Mouse (Mus musculus) midbrain, embryonic 15.5 days (tissue): Measurements from ENCODE around the gene Kif6. TPM values are rescaled to one million over a fixed set of nuclear protein-coding genes. Genes with fewer than 3 reads are reported as not detected.
A peak's percentile ranks its signal among the peaks of the same experiment; 100 is the strongest.

ENCODE experiments used
- ATAC-seq: fragments of 200-750 bp; cut with Nextera tagmentation; replicated peaks from 2 replicates; pipeline ENCODE4 v1.8.0; 2017; ENCODE audit warnings: moderate TSS enrichment
- H3K27ac ChIP-seq: fragments of 300-500 bp; sonication (generic); 2 replicates; pipeline ENCODE4 v1.5.1; 2015; ENCODE audit warnings: mild to moderate bottlenecking, inconsistent platforms
- H3K27me3 ChIP-seq: fragments of 300-500 bp; sonication (generic); replicated peaks from 2 replicates; pipeline ENCODE4 v1.6.1; 2015; ENCODE audit warnings: inconsistent platforms
- H3K36me3 ChIP-seq: fragments of 300-500 bp; sonication (generic); replicated peaks from 2 replicates; pipeline ENCODE4 v1.6.1; 2015; ENCODE audit warnings: inconsistent platforms
- H3K4me1 ChIP-seq: fragments of 300-500 bp; sonication (generic); 2 replicates; pipeline ENCODE4 v1.6.1; 2015; ENCODE audit warnings: inconsistent platforms
- H3K4me2 ChIP-seq: fragments of 300-500 bp; sonication (generic); 2 replicates; pipeline ENCODE4 v1.6.1; 2015; ENCODE audit warnings: inconsistent platforms, mild to moderate bottlenecking, moderate library complexity
- H3K4me3 ChIP-seq: fragments of 300-500 bp; sonication (generic); 2 replicates; pipeline ENCODE4 v1.5.1; 2015; ENCODE audit warnings: mild to moderate bottlenecking, inconsistent platforms
- H3K9ac ChIP-seq: fragments of 300-500 bp; sonication (generic); 2 replicates; pipeline ENCODE4 v1.6.1; 2015; ENCODE audit warnings: mild to moderate bottlenecking, inconsistent platforms
- H3K9me3 ChIP-seq: fragments of 300-500 bp; sonication (generic); 2 replicates; pipeline ENCODE4 v1.6.1; 2016; ENCODE audit warnings: inconsistent platforms
- WGBS: fragments of 180-500 bp; shearing (Covaris S2); methylation state at CpG from one replicate; pipeline ENCODE4 v1.1.7; 2015; ENCODE audit warnings: mixed read lengths; 5-methylcytosine and 5-hydroxymethylcytosine counted together
- polyA plus RNA-seq: library from polyadenylated mRNA; unstranded; fragments of >200 nt; fragmentation: Nextera tagmentation; extraction: Ambion mirVana; gene quantifications from 2 replicates; pipeline ENCODE4 v1.2.1, GENCODE M21; 2015

Gene Kif6
- polyA plus RNA-seq = 2.3 and 2.8 TPM in 2 replicates

DNA sequence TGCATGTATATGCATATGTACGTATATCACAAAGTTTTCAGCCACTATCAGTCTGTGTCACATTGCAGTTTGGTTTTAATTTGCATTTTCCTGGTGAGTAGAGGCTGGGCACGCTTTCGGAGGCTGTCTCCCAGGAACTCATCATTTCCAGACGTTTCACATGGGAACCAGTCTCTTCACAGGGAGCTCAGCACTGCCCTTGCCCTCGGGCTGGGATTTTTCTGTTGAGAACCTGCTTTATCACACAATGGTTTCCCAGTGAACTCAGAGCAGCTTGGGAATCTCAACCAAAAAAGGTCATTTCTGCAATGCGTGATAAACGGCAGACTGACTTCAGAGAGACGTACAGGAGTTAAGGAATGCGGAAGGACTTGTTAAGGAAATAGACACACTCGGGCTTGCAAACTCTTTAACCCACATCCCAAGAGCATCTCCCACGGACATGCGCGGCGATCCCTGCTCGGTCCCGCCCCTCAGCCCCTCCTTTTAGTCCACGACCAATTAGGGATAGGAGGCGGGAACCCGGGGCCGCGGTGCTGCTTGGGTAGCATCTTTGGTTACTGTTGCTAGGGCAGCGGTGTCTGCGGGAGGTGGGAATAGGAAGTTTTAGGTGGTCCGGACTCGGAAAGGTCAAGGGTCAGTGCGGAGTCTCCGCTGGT, at the start of gene Kif6:
Kif6 (plus strand) TSS at position 560 of the 659 bp plus-strand sequence.
- H3K4me2 ChIP-seq = peak within 1 kb of the TSS; percentile 96
- WGBS = 2% methylated on average over 27 of the region's 27 CpGs
- peak within 1 kb of the TSS; percentile 50; the same call in 1 of the 2 replicates for H3K27ac ChIP-seq
- ATAC-seq = peak; percentile 99
- H3K36me3 ChIP-seq = no peaks in the 10 kb centered on the region
- H3K9ac ChIP-seq = peak within 1 kb of the TSS; percentile 45
- no peaks in the 10 kb centered on the region for H3K9me3 ChIP-seq
- H3K4me3 ChIP-seq = peak within 1 kb of the TSS; percentile 63
- peaks cover 12% of the 10 kb centered on the region for H3K4me1 ChIP-seq
- no peaks in the 10 kb centered on the region for H3K27me3 ChIP-seq

DNA sequence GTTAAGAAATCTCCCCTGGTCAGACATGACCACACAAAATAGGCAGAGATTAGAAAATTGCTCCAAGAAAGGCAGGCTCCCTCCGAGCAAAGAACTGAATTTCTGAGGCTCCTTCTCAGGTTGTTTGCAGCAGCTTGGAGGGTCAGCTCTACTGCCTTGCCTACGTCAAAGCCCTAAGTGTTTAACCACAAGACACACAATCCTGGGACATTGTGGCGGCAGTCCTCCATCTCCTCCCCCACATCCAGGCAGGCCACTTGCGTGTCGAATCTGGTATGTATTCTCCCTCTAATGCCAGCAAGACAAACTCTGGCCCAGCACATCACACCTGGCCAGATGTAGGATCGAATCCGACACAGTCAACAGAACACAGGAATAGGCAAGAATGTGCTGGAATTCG, 46.2 kb upstream of the Kif6 start:
- peaks cover 8% of the 10 kb centered on the region for H3K4me1 ChIP-seq
- no peak overlapping the region for H3K9ac ChIP-seq
- H3K4me2 ChIP-seq = no peak overlapping the region
- H3K4me3 ChIP-seq = no peak overlapping the region
- H3K27me3 ChIP-seq = peaks cover 5% of the 10 kb centered on the region; the same call in 1 of the 2 replicates
- ATAC-seq = no peak
- no peaks in the 10 kb centered on the region for H3K36me3 ChIP-seq
- 74% methylated on average over 8 of the region's 8 CpGs for WGBS
- no peaks in the 10 kb centered on the region for H3K9me3 ChIP-seq
- no peak overlapping the region for H3K27ac ChIP-seq

DNA sequence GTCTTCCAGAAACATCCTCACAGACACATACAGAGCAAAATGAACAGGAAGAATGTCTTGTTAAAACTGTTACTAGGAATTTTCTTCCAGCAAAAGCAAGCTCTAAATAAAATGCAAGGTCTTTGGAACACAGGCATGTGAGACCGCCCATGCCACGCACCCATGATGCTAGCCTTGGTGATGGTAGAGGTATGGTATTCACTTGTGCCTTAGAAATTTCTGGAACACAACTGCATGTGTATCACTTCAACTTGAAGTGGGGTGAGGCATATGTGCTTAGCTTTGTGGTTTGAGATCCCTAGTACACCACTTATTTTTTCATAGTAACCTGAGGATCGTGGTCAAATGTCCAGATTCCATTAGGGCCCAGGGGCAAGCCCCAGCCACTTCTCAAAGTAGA, 37.6 kb upstream of the Kif6 start:
- H3K4me3 ChIP-seq = no peak overlapping the region
- ATAC-seq = no peak
- WGBS = 96% methylated on average over 3 of the region's 3 CpGs

DNA sequence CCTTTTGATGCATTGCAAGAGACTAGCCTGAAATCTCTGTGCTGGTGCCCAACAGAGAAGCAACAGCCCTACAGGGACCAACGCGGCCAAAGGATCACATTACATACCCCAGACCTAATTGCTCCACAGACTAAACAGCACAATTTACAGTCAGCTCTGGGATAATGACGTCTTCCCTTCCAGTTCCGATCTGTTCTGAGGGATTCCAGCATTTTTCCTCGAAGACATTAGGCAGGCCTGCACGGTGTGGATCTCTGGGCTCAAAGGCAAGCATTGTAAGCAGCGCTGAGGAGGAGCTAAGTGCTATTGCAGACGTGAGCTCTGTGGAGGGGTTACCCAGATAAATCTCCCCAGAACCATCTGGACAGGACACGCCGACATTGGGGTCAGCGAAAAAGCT, 32.5 kb upstream of the Kif6 start:
- Histone ChIP-seq H3K9me3 (no peaks in the 10 kb centered on the region), H3K27me3 (no peaks in the 10 kb centered on the region), H3K4me1 (no peaks in the 10 kb centered on the region), H3K9ac (no peak overlapping the region), H3K27ac (no peak overlapping the region), H3K4me2 (no peak overlapping the region), H3K4me3 (no peak overlapping the region), H3K36me3 (no peaks in the 10 kb centered on the region)
- WGBS = 80% methylated on average over 11 of the region's 11 CpGs
- ATAC-seq = no peak

More for the DNA sequence above, 37.6 kb upstream of the Kif6 start:
- no peak overlapping the region for H3K4me2 ChIP-seq
- no peaks in the 10 kb centered on the region for H3K27me3 ChIP-seq
- no peaks in the 10 kb centered on the region for H3K4me1 ChIP-seq
- no peaks in the 10 kb centered on the region for H3K36me3 ChIP-seq
- no peak overlapping the region for H3K9ac ChIP-seq
- no peak overlapping the region for H3K27ac ChIP-seq
- no peaks in the 10 kb centered on the region for H3K9me3 ChIP-seq

DNA sequence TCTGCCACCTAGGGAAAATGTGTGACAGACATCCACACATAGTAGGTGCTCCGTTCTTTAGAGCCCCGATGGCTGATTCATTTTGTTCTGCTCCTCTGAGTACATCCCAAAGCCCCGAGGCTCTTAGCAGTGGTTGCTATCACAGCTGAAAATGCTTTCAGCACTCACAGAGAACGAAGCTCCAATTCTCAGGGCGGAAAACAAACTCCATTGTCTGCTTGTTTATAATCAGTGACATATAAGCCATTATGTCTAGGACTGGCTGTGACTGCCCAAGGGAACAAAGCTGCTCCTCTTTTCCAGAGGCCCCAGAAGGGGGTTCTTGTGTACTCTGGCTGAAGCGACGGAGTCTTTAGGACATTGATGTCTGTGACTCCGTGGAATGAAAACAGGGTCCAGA, 24.9 kb upstream of the Kif6 start:
- no peak overlapping the region for H3K4me3 ChIP-seq
- no peaks in the 10 kb centered on the region for H3K36me3 ChIP-seq
- H3K27ac ChIP-seq = no peak overlapping the region
- no peaks in the 10 kb centered on the region for H3K9me3 ChIP-seq
- H3K27me3 ChIP-seq = no peaks in the 10 kb centered on the region
- H3K4me1 ChIP-seq = no peaks in the 10 kb centered on the region
- H3K9ac ChIP-seq = no peak overlapping the region
- WGBS = 46% methylated on average over 8 of the region's 8 CpGs
- H3K4me2 ChIP-seq = no peak overlapping the region
- ATAC-seq = no peak

DNA sequence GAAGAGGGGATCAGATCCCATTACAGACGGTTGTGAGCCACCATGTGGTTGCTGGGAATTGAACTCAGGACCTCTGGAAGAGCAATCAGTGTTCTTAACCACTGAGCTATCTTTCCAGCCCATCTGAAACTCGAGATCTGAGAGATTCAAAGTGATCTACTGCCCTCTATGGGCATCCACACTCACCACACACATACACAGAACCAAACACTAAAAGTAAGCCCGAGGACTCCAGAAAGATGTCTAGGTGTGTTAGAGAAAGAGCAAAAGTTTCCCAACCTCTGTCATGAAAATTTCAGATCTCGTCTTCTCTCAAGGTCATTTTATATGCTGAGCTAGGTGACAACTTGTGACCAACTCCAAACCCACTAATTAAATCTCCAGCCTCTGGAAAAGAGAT, 9.5 kb upstream of the Kif6 start:
- Histone ChIP-seq H3K4me3 (no peak overlapping the region), H3K4me2 (no peak overlapping the region), H3K9ac (no peak overlapping the region), H3K9me3 (no peaks in the 10 kb centered on the region), H3K4me1 (0 out of 2 replicates have a peak, but pooled peaks cover 4% of the 10 kb centered on the region), H3K36me3 (no peaks in the 10 kb centered on the region), H3K27ac (no peak overlapping the region), H3K27me3 (no peaks in the 10 kb centered on the region)
- 80% methylated on average over 4 of the region's 4 CpGs for WGBS
- ATAC-seq = no peak

DNA sequence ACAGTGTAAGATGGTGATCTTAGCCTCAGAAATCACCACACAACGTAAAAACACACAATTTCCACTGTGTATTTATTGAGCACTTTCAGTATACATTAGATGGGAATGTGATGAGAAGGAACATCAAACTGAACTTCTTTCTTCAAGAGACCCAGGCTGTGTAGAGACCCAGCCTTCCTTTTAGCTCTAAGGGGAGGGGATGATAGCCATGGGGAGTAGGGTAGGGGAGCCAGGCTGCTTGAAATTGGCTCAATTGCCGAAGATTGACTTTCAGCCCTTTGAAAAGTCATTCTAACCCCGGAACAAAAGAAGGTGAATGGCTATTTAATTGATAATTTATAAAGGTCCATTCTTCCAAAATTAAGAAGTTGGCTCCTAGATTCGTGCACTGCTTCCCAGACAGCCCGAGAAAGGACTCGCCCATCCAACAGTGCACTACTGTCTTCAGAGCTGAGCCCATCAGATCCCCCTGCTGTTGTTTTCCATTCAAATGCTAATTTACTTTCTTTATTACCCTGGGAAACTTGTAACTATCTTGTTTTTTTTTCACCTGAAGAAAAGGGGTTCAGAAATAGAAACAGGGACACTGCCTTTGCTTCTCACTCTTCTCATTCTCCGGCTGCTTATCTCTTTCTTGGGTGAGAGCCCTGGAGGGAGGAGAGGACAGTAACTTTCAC, 7.4 kb upstream of the Kif6 start:
- 21% methylated on average over 7 of the region's 7 CpGs for WGBS
- no peaks in the 10 kb centered on the region for H3K36me3 ChIP-seq
- no peak overlapping the region for H3K27ac ChIP-seq
- H3K4me3 ChIP-seq = no peak overlapping the region
- no peaks in the 10 kb centered on the region for H3K9me3 ChIP-seq
- no peaks in the 10 kb centered on the region for H3K27me3 ChIP-seq
- no peak for ATAC-seq
- H3K9ac ChIP-seq = no peak overlapping the region
- no peak overlapping the region for H3K4me2 ChIP-seq
- 0 out of 2 replicates have a peak, but pooled peaks cover 4% of the 10 kb centered on the region for H3K4me1 ChIP-seq

DNA sequence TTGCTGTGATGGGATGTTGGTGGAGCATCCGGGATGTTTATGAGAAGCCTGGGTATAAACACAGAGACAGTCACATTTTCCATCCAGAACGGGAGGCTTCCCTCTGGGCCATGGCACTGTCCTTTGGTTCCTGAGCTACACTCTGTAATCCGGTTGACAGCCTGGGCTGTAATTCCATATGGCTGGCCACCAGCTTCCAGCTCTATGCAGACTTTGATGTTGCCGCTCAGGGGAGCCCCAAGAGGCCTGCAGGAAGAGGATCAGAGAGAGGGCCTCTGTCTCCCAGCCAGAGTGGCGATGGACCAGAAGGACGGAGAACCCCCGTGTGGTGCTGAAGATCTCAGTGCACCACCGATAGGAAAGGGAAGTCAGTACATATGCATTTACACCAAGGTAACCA, 4.6 kb upstream of the Kif6 start:
- H3K36me3 ChIP-seq = no peaks in the 10 kb centered on the region
- no peaks in the 10 kb centered on the region for H3K27me3 ChIP-seq
- ATAC-seq = no peak
- H3K9ac ChIP-seq = no peak overlapping the region
- peaks cover 10% of the 10 kb centered on the region for H3K4me1 ChIP-seq
- no peaks in the 10 kb centered on the region for H3K9me3 ChIP-seq
- WGBS = 61% methylated on average over 8 of the region's 8 CpGs
- H3K4me2 ChIP-seq = no peak overlapping the region
- H3K27ac ChIP-seq = no peak overlapping the region
- H3K4me3 ChIP-seq = no peak overlapping the region

DNA sequence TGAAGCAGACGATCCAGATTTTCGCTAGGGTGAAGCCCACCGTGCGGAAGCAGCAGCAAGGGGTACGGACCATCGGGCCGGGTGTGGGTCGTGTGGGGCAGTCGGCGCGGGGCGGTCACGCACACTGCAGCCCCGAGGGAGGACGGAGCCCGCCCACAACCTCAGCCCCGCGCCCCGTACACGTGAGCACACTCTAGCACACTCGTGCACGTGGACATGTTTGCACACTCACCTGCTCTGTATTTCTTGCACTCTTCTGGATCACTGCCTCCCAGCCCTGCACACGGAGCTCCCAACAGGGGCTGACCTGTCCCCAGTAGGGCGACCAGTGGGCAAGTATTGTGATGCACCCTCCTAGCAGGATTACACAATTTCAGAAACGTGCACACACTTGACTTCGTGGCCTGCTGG, 310 bp downstream of the Kif6 start:
- peak; percentile 91 for ATAC-seq
- under 1% methylated on average over 26 of the region's 26 CpGs for WGBS

DNA sequence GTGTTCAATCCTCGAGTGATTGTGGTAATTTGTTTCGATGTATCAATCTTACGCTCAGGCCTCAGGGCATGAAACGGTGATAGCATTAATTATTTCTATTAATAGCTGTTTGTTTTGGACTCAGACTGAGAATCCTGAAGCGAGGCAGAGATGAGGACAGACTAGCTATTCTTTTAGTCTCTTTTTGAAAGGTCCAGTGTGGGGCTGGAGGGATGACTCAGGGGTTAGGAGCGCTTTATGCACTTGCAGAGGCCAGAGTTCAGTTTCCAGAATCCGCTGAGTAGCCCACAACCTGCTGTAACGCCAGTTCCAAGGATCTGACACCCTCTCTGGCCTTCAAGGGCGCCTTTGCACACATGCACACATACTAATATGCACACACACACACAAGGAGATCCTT, 9.6 kb downstream of the Kif6 start:
- Histone ChIP-seq H3K27me3 (no peaks in the 10 kb centered on the region), H3K4me1 (no peaks in the 10 kb centered on the region)

More for the DNA sequence above, 310 bp downstream of the Kif6 start:
- Histone ChIP-seq H3K27ac (no peak overlapping the region), H3K4me1 (peaks cover 12% of the 10 kb centered on the region), H3K27me3 (no peaks in the 10 kb centered on the region), H3K36me3 (no peaks in the 10 kb centered on the region), H3K9ac (peak overlapping the region; percentile 45), H3K4me3 (peak overlapping the region; percentile 63), H3K9me3 (no peaks in the 10 kb centered on the region), H3K4me2 (peak overlapping the region; percentile 96)

DNA sequence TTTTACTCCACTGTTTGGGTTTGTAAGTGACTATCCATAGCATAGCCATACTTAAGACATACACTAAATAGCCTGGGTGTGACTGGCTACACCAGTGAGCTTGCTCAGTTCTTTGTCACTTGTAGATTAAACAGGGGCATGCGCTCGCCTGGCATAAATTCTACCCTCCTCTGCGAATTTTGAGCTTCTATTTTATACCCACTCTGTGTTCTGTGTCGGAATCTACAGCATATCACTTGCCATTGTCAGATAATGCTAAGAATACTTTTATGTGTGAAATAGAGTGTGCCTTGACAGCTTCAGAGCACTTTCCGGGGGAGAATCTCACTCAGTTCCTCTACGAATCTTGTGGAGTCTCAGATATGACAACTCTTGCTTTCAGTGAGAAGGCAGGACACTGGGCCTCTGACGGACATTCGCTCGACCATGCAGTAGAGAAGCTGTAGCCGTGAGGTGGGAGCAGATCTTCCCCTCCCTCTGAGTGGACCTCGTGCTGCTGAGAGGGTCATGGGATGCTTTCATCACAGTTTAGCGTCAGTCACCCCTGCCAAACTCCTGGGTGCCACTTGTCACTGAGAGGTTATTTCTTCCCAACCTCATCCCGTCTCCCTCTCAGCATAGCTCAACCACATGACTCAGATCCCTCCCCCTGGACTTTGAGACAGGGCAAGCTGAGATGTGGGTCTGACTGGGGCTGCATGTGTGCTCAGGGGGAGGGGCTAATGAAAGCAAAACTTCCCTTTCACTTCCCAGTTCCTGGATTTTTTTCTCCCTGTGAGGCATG, 12.3 kb downstream of the Kif6 start:
- 82% methylated on average over 13 of the region's 13 CpGs for WGBS
- H3K4me1 ChIP-seq = no peaks in the 10 kb centered on the region
- no peak overlapping the region for H3K4me2 ChIP-seq
- H3K9me3 ChIP-seq = no peaks in the 10 kb centered on the region
- no peak for ATAC-seq
- no peak overlapping the region for H3K27ac ChIP-seq
- no peaks in the 10 kb centered on the region for H3K27me3 ChIP-seq
- H3K4me3 ChIP-seq = no peak overlapping the region
- no peak overlapping the region for H3K9ac ChIP-seq
- no peaks in the 10 kb centered on the region for H3K36me3 ChIP-seq

More for the DNA sequence above, 9.6 kb downstream of the Kif6 start:
- 65% methylated on average over 9 of the region's 9 CpGs for WGBS
- Histone ChIP-seq H3K9ac (no peak overlapping the region), H3K36me3 (no peaks in the 10 kb centered on the region), H3K9me3 (no peaks in the 10 kb centered on the region), H3K27ac (no peak overlapping the region), H3K4me2 (no peak overlapping the region), H3K4me3 (no peak overlapping the region)
- ATAC-seq = no peak

DNA sequence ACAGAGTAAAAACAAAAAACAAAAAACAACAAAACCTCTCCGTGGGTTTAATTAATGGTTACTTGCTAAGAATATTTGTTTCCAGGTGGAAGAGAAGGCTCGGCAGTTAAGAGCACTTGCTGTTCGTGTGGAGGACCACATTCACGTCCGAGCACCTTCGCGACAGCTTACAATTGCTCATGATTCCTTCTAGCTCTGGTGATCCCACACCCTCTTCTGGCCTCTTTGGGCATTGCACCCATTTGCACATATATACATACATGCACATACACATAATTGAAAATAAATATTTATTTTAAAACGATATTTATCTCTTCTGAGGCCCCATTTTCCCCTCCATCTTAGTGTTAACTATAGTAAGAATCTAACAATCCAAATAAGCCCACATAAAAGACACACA, 13.9 kb downstream of the Kif6 start:
- no peak for ATAC-seq
- 93% methylated on average over 8 of the region's 8 CpGs for WGBS
- Histone ChIP-seq H3K27me3 (no peaks in the 10 kb centered on the region), H3K36me3 (no peaks in the 10 kb centered on the region), H3K27ac (no peak overlapping the region), H3K4me1 (no peaks in the 10 kb centered on the region), H3K9me3 (no peaks in the 10 kb centered on the region), H3K4me2 (no peak overlapping the region), H3K9ac (no peak overlapping the region), H3K4me3 (no peak overlapping the region)
